Mouse (Mus musculus) heart, embryonic 11.5 days (tissue): Measurements from ENCODE around the gene Ppp1r9a. TPM values are rescaled to one million over a fixed set of nuclear protein-coding genes. Genes with fewer than 3 reads are reported as not detected.

ENCODE experiments used
- ATAC-seq: fragments of 200-750 bp; cut with Nextera tagmentation; replicated peaks from 2 replicates; pipeline ENCODE4 v1.8.0; 2017; ENCODE audit warnings: moderate library complexity; ENCODE audit not compliant: insufficient number of reproducible peaks, low FRiP score, low TSS enrichment
- H3K27ac ChIP-seq: fragments of 300-500 bp; sonication (generic); 2 replicates; pipeline ENCODE4 v1.5.1; 2014; ENCODE audit warnings: mild to moderate bottlenecking, low read depth, low read length
- H3K27me3 ChIP-seq: fragments of 300-500 bp; sonication (generic); 2 replicates; pipeline ENCODE4 v1.6.1; 2014; ENCODE audit warnings: mild to moderate bottlenecking, low read length, mixed read lengths; ENCODE audit not compliant: control insufficient read depth, insufficient read depth
- H3K36me3 ChIP-seq: fragments of 300-500 bp; sonication (generic); 2 replicates; pipeline ENCODE4 v1.6.1; 2014; ENCODE audit warnings: mild to moderate bottlenecking, low read length, moderate library complexity, mixed read lengths; ENCODE audit not compliant: control insufficient read depth, insufficient read depth
- H3K4me1 ChIP-seq: fragments of 300-500 bp; sonication (generic); 2 replicates; pipeline ENCODE4 v1.6.1; 2014; ENCODE audit warnings: low read length; ENCODE audit not compliant: control insufficient read depth, insufficient read depth
- H3K4me2 ChIP-seq: fragments of 300-500 bp; sonication (generic); 2 replicates; pipeline ENCODE4 v1.6.1; 2014; ENCODE audit warnings: mild to moderate bottlenecking, moderate library complexity
- H3K4me3 ChIP-seq: fragments of 300-500 bp; sonication (generic); 2 replicates; pipeline ENCODE4 v1.5.1; 2014; ENCODE audit warnings: low read depth, low read length
- H3K9ac ChIP-seq: fragments of 300-500 bp; sonication (generic); 2 replicates; pipeline ENCODE4 v1.6.1; 2014; ENCODE audit warnings: mild to moderate bottlenecking, low read depth, low read length, moderate library complexity
- H3K9me3 ChIP-seq: fragments of 300-500 bp; sonication (generic); replicated peaks from 2 replicates; pipeline ENCODE4 v1.6.1; 2016; ENCODE audit warnings: low read length; ENCODE audit not compliant: control insufficient read depth
- WGBS: fragments of 180-500 bp; shearing (Covaris S2); extraction: QIAGEN DNeasy Blood & Tissue Kit; methylation state at CpG from one replicate; pipeline ENCODE4 v1.1.7; 2014; ENCODE audit not compliant: insufficient replicate concordance; 5-methylcytosine and 5-hydroxymethylcytosine counted together
- polyA plus RNA-seq: library from polyadenylated mRNA; unstranded; fragments of >200 nt; fragmentation: Nextera tagmentation; extraction: Ambion mirVana; gene quantifications from 2 replicates; pipeline ENCODE4 v1.2.1, GENCODE M21; 2014

Gene Ppp1r9a
- polyA plus RNA-seq, 1 experiment from 2014 or later: 25.0 TPM

GRCm38 (mm10) chr6:4940086-4940485 is 37.4 kb downstream of the Ppp1r9a start:
- Histone ChIP-seq H3K4me3 (no peak overlapping the region), H3K36me3 (no peaks in the 10 kb centered on the region), H3K27me3 (no peaks in the 10 kb centered on the region), H3K4me1 (peaks cover 37% of the 10 kb centered on the region), H3K27ac (peak overlapping the region; percentile 15; the same call in 1 of the 2 replicates), H3K9me3 (no peaks in the 10 kb centered on the region), H3K9ac (no peak overlapping the region), H3K4me2 (no peak overlapping the region)
- ATAC-seq: no peak
- 78% methylated on average over 6 of the region's 6 CpGs for WGBS

GRCm38 (mm10) chr6:4940639-4941038 is 37.9 kb downstream of the Ppp1r9a start:
- Histone ChIP-seq H3K36me3 (no peaks in the 10 kb centered on the region), H3K4me2 (no peak overlapping the region), H3K27me3 (no peaks in the 10 kb centered on the region), H3K4me1 (peaks cover 36% of the 10 kb centered on the region), H3K27ac (no peak overlapping the region), H3K9me3 (no peaks in the 10 kb centered on the region), H3K9ac (no peak overlapping the region), H3K4me3 (no peak overlapping the region)
- ATAC-seq: no peak
- 83% methylated on average over 9 of the region's 9 CpGs for WGBS

- Histone ChIP-seq H3K4me1 (peaks cover 16% of the 10 kb centered on the region), H3K9ac (no peak overlapping the region), H3K27ac (no peak overlapping the region), H3K9me3 (no peaks in the 10 kb centered on the region), H3K4me2 (no peak overlapping the region), H3K36me3 (no peaks in the 10 kb centered on the region), H3K4me3 (no peak overlapping the region), H3K27me3 (no peaks in the 10 kb centered on the region)
- 90% methylated on average over 2 of the region's 2 CpGs for WGBS
- no peak for ATAC-seq
Measured at GRCm38 (mm10) chr6:4943821-4944220, 41.1 kb downstream of the Ppp1r9a start.

- Histone ChIP-seq H3K4me1 (peaks cover 16% of the 10 kb centered on the region), H3K27me3 (no peaks in the 10 kb centered on the region), H3K9me3 (no peaks in the 10 kb centered on the region), H3K36me3 (no peaks in the 10 kb centered on the region; the same call in 1 of the 2 replicates), H3K4me2 (no peak overlapping the region), H3K9ac (no peak overlapping the region), H3K4me3 (no peak overlapping the region), H3K27ac (no peak overlapping the region)
- WGBS: 64% methylated on average over 4 of the region's 4 CpGs
- no peak for ATAC-seq
Measured at GRCm38 (mm10) chr6:4948056-4948455, 45.3 kb downstream of the Ppp1r9a start.

GRCm38 (mm10) chr6:4949701-4950100 is 47.0 kb downstream of the Ppp1r9a start:
- no peak overlapping the region for H3K9ac ChIP-seq
- 85% methylated on average over 4 of the region's 4 CpGs for WGBS
- H3K9me3 ChIP-seq: no peaks in the 10 kb centered on the region
- H3K4me2 ChIP-seq: no peak overlapping the region
- no peak for ATAC-seq
- H3K36me3 ChIP-seq: no peaks in the 10 kb centered on the region; the same call in 1 of the 2 replicates
- no peak overlapping the region for H3K27ac ChIP-seq
- H3K27me3 ChIP-seq: no peaks in the 10 kb centered on the region
- H3K4me1 ChIP-seq: peaks cover 16% of the 10 kb centered on the region
- no peak overlapping the region for H3K4me3 ChIP-seq

GRCm38 (mm10) chr6:4953028-4953719 is 50.5 kb downstream of the Ppp1r9a start:
- H3K4me1 ChIP-seq: peaks cover 21% of the 10 kb centered on the region

GRCm38 (mm10) chr6:4956651-4957050 is 53.9 kb downstream of the Ppp1r9a start:
- Histone ChIP-seq H3K27ac (no peak overlapping the region), H3K36me3 (no peaks in the 10 kb centered on the region; the same call in 1 of the 2 replicates), H3K4me1 (peaks cover 11% of the 10 kb centered on the region), H3K4me2 (no peak overlapping the region), H3K9ac (no peak overlapping the region), H3K9me3 (no peaks in the 10 kb centered on the region), H3K27me3 (no peaks in the 10 kb centered on the region), H3K4me3 (no peak overlapping the region)
- WGBS: 59% methylated on average over 6 of the region's 6 CpGs
- no peak for ATAC-seq

More at GRCm38 (mm10) chr6:4953028-4953719, 50.5 kb downstream of the Ppp1r9a start:
- Histone ChIP-seq H3K36me3 (no peaks in the 10 kb centered on the region; the same call in 1 of the 2 replicates), H3K27ac (no peak overlapping the region), H3K4me2 (no peak overlapping the region), H3K4me3 (no peak overlapping the region), H3K9me3 (no peaks in the 10 kb centered on the region), H3K27me3 (no peaks in the 10 kb centered on the region), H3K9ac (no peak overlapping the region)
- no peak for ATAC-seq
- 74% methylated on average over 14 of the region's 14 CpGs for WGBS

- 48% methylated on average over 4 of the region's 4 CpGs for WGBS
- ATAC-seq: no peak
- H3K27ac ChIP-seq: no peak overlapping the region
Measured at GRCm38 (mm10) chr6:4962197-4962596, 59.5 kb downstream of the Ppp1r9a start.

GRCm38 (mm10) chr6:4963049-4963448 is 60.3 kb downstream of the Ppp1r9a start:
- Histone ChIP-seq H3K9me3 (no peaks in the 10 kb centered on the region), H3K9ac (no peak overlapping the region), H3K4me1 (peaks cover 9% of the 10 kb centered on the region; the same call in 1 of the 2 replicates), H3K4me2 (no peak overlapping the region), H3K27me3 (no peaks in the 10 kb centered on the region), H3K4me3 (no peak overlapping the region), H3K27ac (no peak overlapping the region), H3K36me3 (no peaks in the 10 kb centered on the region)
- WGBS: 61% methylated on average over 5 of the region's 5 CpGs
- no peak for ATAC-seq

More at GRCm38 (mm10) chr6:4962197-4962596, 59.5 kb downstream of the Ppp1r9a start:
- peaks cover 13% of the 10 kb centered on the region for H3K4me1 ChIP-seq
- H3K27me3 ChIP-seq: no peaks in the 10 kb centered on the region
- no peaks in the 10 kb centered on the region for H3K36me3 ChIP-seq
- H3K9ac ChIP-seq: no peak overlapping the region
- no peak overlapping the region for H3K4me3 ChIP-seq
- no peak overlapping the region for H3K4me2 ChIP-seq
- no peaks in the 10 kb centered on the region for H3K9me3 ChIP-seq
